Comparison of ENCODE assay signal across 11 mouse cellular contexts in the genomic region with DNA sequence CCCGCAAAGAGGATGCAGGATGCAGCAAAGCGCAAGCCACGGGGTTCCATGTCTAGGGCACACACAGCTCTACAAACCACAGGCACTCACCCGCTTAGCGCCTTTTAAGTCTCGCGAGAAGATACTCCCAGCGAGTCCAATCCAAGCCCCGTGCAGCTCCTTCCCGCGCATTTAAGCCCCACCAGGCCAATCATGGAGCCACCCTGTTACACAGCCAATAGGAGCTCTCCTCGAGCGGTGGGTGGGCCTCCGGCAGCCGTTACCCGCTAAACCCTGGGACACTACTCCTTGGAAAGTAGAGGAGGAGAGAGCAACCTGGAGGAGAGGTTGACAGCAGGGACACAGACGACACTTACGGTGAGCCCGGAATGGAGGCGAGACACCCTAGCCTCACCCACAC. TPM values are rescaled to one million over a fixed set of nuclear protein-coding genes. Genes with fewer than 3 reads are reported as not detected.
A peak's percentile ranks its signal among the peaks of the same experiment; 100 is the strongest.
DNase-seq lines count a peak whose midpoint lies in the region; ATAC-seq and TF ChIP-seq lines count a peak whose summit lies in the region.
"Had no signal": no experiment of that assay in that cellular context is flagged by ENCODE, and none has a peak within 500 bp of the region (broad histone marks: within the 10 kb centered on the region; RNA-seq: fewer than 3 reads in every experiment).

A gene (plus strand): TSS at position 277 of the 400 bp plus-strand sequence.

- H3K4me1 ChIP-seq in intestine, postnatal 0 days (replicated peaks; ENCODE audit: control insufficient read depth, insufficient read depth, low read length) = no peaks in the 10 kb centered on the region

- intact Hi-C loops in left cerebral cortex, postnatal 25 days (cut with DNase I) = no loop called here

- no peak for TF ChIP-seq CTCF in intestine, postnatal 0 days (IDR thresholded peaks at IDR 0.05; ENCODE audit: low read depth)

- H3K4me2 ChIP-seq in intestine, postnatal 0 days (replicated peaks; ENCODE audit: low read depth) = no peak within 1 kb of the TSS

- no peak within 1 kb of the TSS for H3K9ac ChIP-seq in intestine, postnatal 0 days (ENCODE audit: low read depth, low read length)

- DNase-seq in embryo, embryonic 10.5 days (ENCODE audit: low spot score) = peak; percentile 16
- no peak for DNase-seq in embryo, embryonic 10 days (ENCODE audit: low spot score)
- peak; percentile 8 for DNase-seq in retina, postnatal 1 day
- DNase-seq in retina, embryonic 14.5 days (ENCODE audit: low spot score) = no peak
- DNase-seq in induced T-regulatory cell, adult 2 months (ENCODE audit: low read depth) = peak; percentile 51
- DNase-seq in splenic B cell, adult 2 months (ENCODE audit: low read depth, low spot score) = peak; percentile 55
- no peak for DNase-seq in left cerebral cortex, postnatal 25 days (ENCODE audit: low spot score in 2 of 2)
- DNase-seq: cerebellum, postnatal 36 days; kidney, adult 18-20 months; left cerebral cortex, postnatal 4 days had no signal

- H3K36me3 ChIP-seq in splenic B cell, adult 2 months (ENCODE audit: control insufficient read depth, insufficient read depth, low read length, poor library complexity, severe bottlenecking) = no peaks in the 10 kb centered on the region
- H3K36me3 ChIP-seq in intestine, postnatal 0 days (ENCODE audit: control insufficient read depth, insufficient read depth) = no peaks in the 10 kb centered on the region

- H3K27me3 ChIP-seq in splenic B cell, adult 2 months (ENCODE audit: control insufficient read depth, insufficient read depth, low read length, poor library complexity, severe bottlenecking) = no peaks in the 10 kb centered on the region
- H3K27me3 ChIP-seq in intestine, postnatal 0 days (replicated peaks; ENCODE audit: control insufficient read depth, insufficient read depth, low read length) = no peaks in the 10 kb centered on the region

- H3K27ac ChIP-seq in intestine, postnatal 0 days (ENCODE audit: low read depth, low read length) = no peak within 1 kb of the TSS

- ATAC-seq in intestine, postnatal 0 days = no peak; the same call in 1 of the 2 replicates

- WGBS in intestine, postnatal 0 days = 65% methylated on average over 20 of the region's 20 CpGs

- no peaks in the 10 kb centered on the region for H3K9me3 ChIP-seq in intestine, postnatal 0 days (ENCODE audit: control insufficient read depth)

- no peak within 1 kb of the TSS for H3K4me3 ChIP-seq in intestine, postnatal 0 days (ENCODE audit: low read depth, low read length)

RNA-seq across cellular contexts. Expression of the gene that starts here (rescaled TPM):
- total RNA-seq in left cerebral cortex, postnatal 25 days (2021) = under 1 TPM in 1 of 2 experiments, not detected in 1; 0.14 TPM
- polyA plus RNA-seq in intestine, postnatal 0 days (2015; fragmentation: Nextera tagmentation; extraction: Ambion mirVana) = 0.13 and 0.52 TPM in 2 replicates

Comparison
In these comparisons a context has a peak if more than half of its experiments do, and no peak if none do; other contexts are left out.
1. DNase-seq: peak in embryo, embryonic 10.5 days (single experiment), retina, postnatal 1 day (single experiment), induced T-regulatory cell, adult 2 months (single experiment) and splenic B cell, adult 2 months (single experiment); none in embryo, embryonic 10 days (single experiment), retina, embryonic 14.5 days (single experiment) and left cerebral cortex, postnatal 25 days (0 of 2).